Mouse (Mus musculus): ENCODE measurements at regions not wholly inside any gene's neighbourhood (a gene's known extent, or its start where the extent isn't known, plus 50 kb on each side); places are given as distances from the start of the nearest gene placed in this dataset.
"Not testable (repeated sequence)": the region's sequence is repeated elsewhere in the genome, so short reads cannot be mapped to it uniquely, and the experiment has no call there.

GRCm38 (mm10) chr3:6883401-6883800 lies 263.2 kb upstream of the 1700008P02Rik start:
- DNase-seq = no peak

GRCm38 (mm10) chr3:6876265-6876664 lies 256.0 kb upstream of the 1700008P02Rik start:
- DNase-seq = no peak

GRCm38 (mm10) chr3:6872170-6872569 lies 251.9 kb upstream of the 1700008P02Rik start:
- DNase-seq = no peak

- no peak for DNase-seq
Measured at GRCm38 (mm10) chr3:6871752-6872151, 251.5 kb upstream of the 1700008P02Rik start.

GRCm38 (mm10) chr3:6866148-6866483 lies 245.9 kb upstream of the 1700008P02Rik start:
- no peak for DNase-seq

GRCm38 (mm10) chr3:6865462-6866147 lies 245.4 kb upstream of the 1700008P02Rik start:
- DNase-seq = peak; percentile 86 to 94

- DNase-seq = no peak
Measured at GRCm38 (mm10) chr3:6859866-6860180, 239.6 kb upstream of the 1700008P02Rik start.

- no peak for DNase-seq
Measured at GRCm38 (mm10) chr3:6858982-6859865, 239.0 kb upstream of the 1700008P02Rik start.

GRCm38 (mm10) chr3:6819332-6819731 lies 199.1 kb upstream of the 1700008P02Rik start:
- no peak for DNase-seq

- no peak for DNase-seq
Measured at GRCm38 (mm10) chr3:6812346-6812745, 192.1 kb upstream of the 1700008P02Rik start.

- no peak for DNase-seq
Measured at GRCm38 (mm10) chr3:6809381-6809950, 189.2 kb upstream of the 1700008P02Rik start.

- not testable (repeated sequence) for DNase-seq
Measured at GRCm38 (mm10) chr3:6800092-6800716, 180.0 kb upstream of the 1700008P02Rik start.

- no peak for DNase-seq
Measured at GRCm38 (mm10) chr3:6768506-6768905, 148.3 kb upstream of the 1700008P02Rik start.

GRCm38 (mm10) chr3:6768085-6768484 lies 147.8 kb upstream of the 1700008P02Rik start:
- DNase-seq = not testable (repeated sequence)

- DNase-seq = peak; percentile 1 to 3
Measured at GRCm38 (mm10) chr3:6759172-6759571, 138.9 kb upstream of the 1700008P02Rik start.

- DNase-seq = no peak
Measured at GRCm38 (mm10) chr3:6757562-6757961, 137.3 kb upstream of the 1700008P02Rik start.

GRCm38 (mm10) chr3:6750746-6751145 lies 130.5 kb upstream of the 1700008P02Rik start:
- DNase-seq = not testable (repeated sequence)

GRCm38 (mm10) chr3:6731372-6732297 lies 111.4 kb upstream of the 1700008P02Rik start:
- no peak for DNase-seq

GRCm38 (mm10) chr3:6730066-6730465 lies 109.8 kb upstream of the 1700008P02Rik start:
- peak in 1 of 2 experiments; percentile 3 for DNase-seq

- DNase-seq = no peak
Measured at GRCm38 (mm10) chr3:6683679-6684078, 63.4 kb upstream of the 1700008P02Rik start.

- DNase-seq = no peak
Measured at GRCm38 (mm10) chr3:6681411-6681810, 61.2 kb upstream of the 1700008P02Rik start.

GRCm38 (mm10) chr3:6676382-6676781 lies 56.1 kb upstream of the 1700008P02Rik start:
- no peak for DNase-seq
